Mouse (Mus musculus) kidney, adult 2 months (tissue): Measurements from ENCODE around the gene Rbbp4. TPM values are rescaled to one million over a fixed set of nuclear protein-coding genes. Genes with fewer than 3 reads are reported as not detected.

ENCODE experiments used
- DNase-seq: peaks from one replicate; pipeline ENCODE4 v3.0.0; 2021
- H3K27ac ChIP-seq: fragments of 200-500 bp; 2 replicates; pipeline ENCODE4 v1.5.1; 2012; ENCODE audit warnings: low read depth, low read length, control low read depth, inconsistent platforms; ENCODE audit not compliant: insufficient read depth
- H3K27me3 ChIP-seq: fragments of 200-500 bp; replicated peaks from 2 replicates; pipeline ENCODE4 v1.6.1; 2012; ENCODE audit warnings: mild to moderate bottlenecking, moderate library complexity, low read length, inconsistent platforms; ENCODE audit not compliant: control insufficient read depth, insufficient read depth
- H3K36me3 ChIP-seq: fragments of 200-500 bp; 2 replicates; pipeline ENCODE4 v1.6.1; 2012; ENCODE audit warnings: mild to moderate bottlenecking, moderate library complexity, low read length, inconsistent platforms; ENCODE audit not compliant: control insufficient read depth, insufficient read depth
- H3K4me1 ChIP-seq: fragments of 200-500 bp; 2 replicates; pipeline ENCODE4 v1.6.1; 2011; ENCODE audit warnings: low read length; ENCODE audit not compliant: control insufficient read depth, insufficient read depth
- H3K4me3 ChIP-seq: fragments of 200-500 bp; 2 replicates; pipeline ENCODE4 v1.5.1; 2011; ENCODE audit warnings: mild to moderate bottlenecking, low read depth, low read length, control low read depth; ENCODE audit not compliant: insufficient read depth
- CTCF ChIP-seq: fragments of 200-500 bp; conservative IDR thresholded peaks from 2 replicates; pipeline ENCODE4 v1.5.1; 2011; ENCODE audit warnings: low read depth, mild to moderate bottlenecking, control low read depth, low read length, moderate library complexity, mixed read lengths; ENCODE audit not compliant: insufficient read depth, insufficient read length
- POLR2A ChIP-seq: fragments of 200-500 bp; IDR thresholded peaks from one replicate; pipeline ENCODE4 v1.6.1; 2011; ENCODE audit warnings: low read depth, low read length, control low read depth
- WGBS: fragments of 180-500 bp; shearing (Covaris S2); methylation state at CpG from one replicate; pipeline ENCODE4 v1.1.7; 2018; 5-methylcytosine and 5-hydroxymethylcytosine counted together
- polyA plus RNA-seq: library from polyadenylated mRNA; depleted of rRNA; stranded (reverse); fragments of >200 nt; gene quantifications from 2 replicates; pipeline ENCODE4 v1.2.3, GENCODE M21; 2012; rRNA removed

Rbbp4 gene
- 30.8 and 36.7 TPM in 2 replicates for polyA plus RNA-seq

DNA sequence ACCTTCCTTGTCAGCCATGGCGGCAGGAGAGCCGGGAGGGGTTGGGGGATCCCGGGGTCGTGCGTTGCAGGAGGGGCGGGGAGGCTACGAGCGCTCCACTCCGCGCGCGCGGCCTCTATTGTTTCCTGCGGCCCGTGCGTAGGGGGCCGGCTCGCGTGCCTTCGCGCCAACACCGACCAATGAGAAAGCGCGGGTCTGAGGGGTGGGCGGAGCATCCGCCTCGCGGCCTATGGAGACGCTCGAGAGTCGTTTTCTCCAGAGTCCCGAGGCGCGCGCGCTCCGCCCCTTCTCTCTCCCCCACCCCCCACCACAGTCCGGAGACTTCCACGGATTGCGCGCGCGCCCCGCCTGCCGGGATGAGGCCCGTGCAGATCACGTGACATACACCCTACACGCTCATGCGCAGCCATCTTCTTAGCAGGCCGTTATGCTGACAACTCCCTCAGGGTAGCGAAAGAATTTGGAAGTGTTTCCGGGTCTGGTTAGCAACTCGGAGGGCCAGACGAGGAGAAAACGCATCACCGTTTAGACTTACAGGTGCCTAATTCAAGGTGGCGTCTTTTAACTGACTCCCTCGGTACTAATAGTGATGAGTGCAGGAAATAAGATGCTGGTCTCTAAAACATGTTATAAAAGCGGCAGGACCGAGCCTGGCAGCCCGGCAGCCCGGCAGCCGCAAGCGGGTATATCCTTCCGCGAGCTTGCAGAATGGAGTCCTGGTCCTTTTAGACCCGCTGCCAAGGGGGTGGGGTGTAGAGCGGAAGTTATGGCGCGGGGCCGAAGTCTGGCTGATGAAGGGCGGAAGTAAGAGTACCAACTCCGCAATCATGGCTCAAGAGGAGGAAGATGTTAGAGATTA lies at the start of gene Rbbp4, which contains the start of gene Zbtb8os:
Gene Rbbp4, minus strand, starts transcription at position 155 of the 859 bp plus-strand sequence.
Gene Zbtb8os, plus strand, starts transcription at position 480 of the 859 bp plus-strand sequence.
- H3K27me3 ChIP-seq, result no peaks in the 10 kb centered on the region
- DNase-seq, result peak; percentile 99
- peak within 1 kb of the TSS; percentile 99 for H3K27ac ChIP-seq
- H3K4me1 ChIP-seq, result peaks cover 13% of the 10 kb centered on the region; the same call in 1 of the 2 replicates
- TF ChIP-seq CTCF (no peak), POLR2A (peak; percentile 50)
- H3K36me3 ChIP-seq, result no peaks in the 10 kb centered on the region; the same call in 1 of the 2 replicates
- H3K4me3 ChIP-seq, result peak within 1 kb of the TSS; percentile 93
- under 1% methylated on average over 73 of the region's 73 CpGs for WGBS

DNA sequence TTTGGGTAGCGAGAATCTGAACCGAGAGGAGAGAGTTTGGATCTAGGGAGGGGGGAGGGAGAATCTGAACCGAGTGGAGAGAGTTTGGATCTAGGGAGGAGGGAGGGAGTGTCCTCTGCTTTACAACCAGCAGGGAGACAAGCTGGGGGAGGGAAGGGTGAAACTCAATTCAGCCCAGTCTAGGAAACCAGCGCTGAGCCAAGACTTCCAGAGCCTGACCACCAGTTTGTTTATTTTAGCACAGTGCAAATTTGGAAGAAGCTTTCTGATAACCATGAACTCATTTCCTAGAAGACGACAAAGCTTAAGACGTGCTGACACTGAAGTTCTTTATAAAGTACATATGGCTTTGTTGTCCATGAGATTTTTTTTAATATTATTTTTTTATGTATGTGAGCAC lies 49.3 kb upstream of the Rbbp4 start:
- WGBS, result 40% methylated on average over 6 of the region's 6 CpGs
- H3K27me3 ChIP-seq, result no peaks in the 10 kb centered on the region
- H3K4me3 ChIP-seq, result no peak overlapping the region
- peak; percentile 66 for DNase-seq
- TF ChIP-seq POLR2A, result no peak
- no peak for TF ChIP-seq CTCF
- H3K27ac ChIP-seq, result no peak overlapping the region
- no peaks in the 10 kb centered on the region for H3K36me3 ChIP-seq
- no peaks in the 10 kb centered on the region for H3K4me1 ChIP-seq

DNA sequence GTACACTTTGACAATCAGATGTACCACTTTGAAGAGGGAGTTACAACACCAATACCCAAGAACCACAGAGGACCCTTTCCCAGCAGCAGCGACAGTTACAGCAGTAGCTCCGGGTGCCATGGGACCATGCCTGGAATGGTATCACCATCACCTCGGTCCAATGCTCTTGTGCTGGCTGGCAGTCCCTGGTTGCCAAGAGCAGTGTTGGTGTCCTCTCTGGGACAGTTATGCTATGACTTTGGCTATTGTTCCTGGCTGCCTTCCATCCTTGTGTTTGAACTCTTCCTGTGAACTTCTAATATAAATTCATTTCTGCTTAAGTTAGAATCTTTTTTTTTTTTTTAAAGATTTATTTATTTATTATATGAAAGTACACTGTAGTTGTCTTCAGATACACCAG lies 48.4 kb upstream of the Rbbp4 start:
- WGBS, result 78% methylated on average over 3 of the region's 3 CpGs
- no peak overlapping the region for H3K27ac ChIP-seq

GRCm38 (mm10) chr4:129382488-129382887 lies 47.3 kb upstream of the Rbbp4 start:
- no peaks in the 10 kb centered on the region for H3K27me3 ChIP-seq
- TF ChIP-seq POLR2A (no peak), CTCF (no peak)
- peak overlapping the region; percentile 56 for H3K27ac ChIP-seq
- no peaks in the 10 kb centered on the region for H3K36me3 ChIP-seq
- H3K4me3 ChIP-seq, result peak overlapping the region; percentile 21
- peak; percentile 55 for DNase-seq
- 82% methylated on average over 2 of the region's 2 CpGs for WGBS
- H3K4me1 ChIP-seq, result no peaks in the 10 kb centered on the region

More for the DNA sequence above, 48.4 kb upstream of the Rbbp4 start:
- H3K27me3 ChIP-seq, result no peaks in the 10 kb centered on the region
- H3K36me3 ChIP-seq, result no peaks in the 10 kb centered on the region
- H3K4me3 ChIP-seq, result peak overlapping the region; percentile 1; the same call in 1 of the 2 replicates
- no peaks in the 10 kb centered on the region for H3K4me1 ChIP-seq
- DNase-seq, result peak; percentile 35
- TF ChIP-seq POLR2A, result no peak
- TF ChIP-seq CTCF, result no peak

GRCm38 (mm10) chr4:129382029-129382428 lies 46.9 kb upstream of the Rbbp4 start:
- no peak overlapping the region for H3K4me3 ChIP-seq
- WGBS, result 84% methylated on average over 9 of the region's 9 CpGs
- no peaks in the 10 kb centered on the region for H3K27me3 ChIP-seq
- TF ChIP-seq CTCF (no peak), POLR2A (no peak)
- no peaks in the 10 kb centered on the region for H3K4me1 ChIP-seq
- peak overlapping the region; percentile 56; the same call in 1 of the 2 replicates for H3K27ac ChIP-seq
- no peak for DNase-seq
- H3K36me3 ChIP-seq, result no peaks in the 10 kb centered on the region

DNA sequence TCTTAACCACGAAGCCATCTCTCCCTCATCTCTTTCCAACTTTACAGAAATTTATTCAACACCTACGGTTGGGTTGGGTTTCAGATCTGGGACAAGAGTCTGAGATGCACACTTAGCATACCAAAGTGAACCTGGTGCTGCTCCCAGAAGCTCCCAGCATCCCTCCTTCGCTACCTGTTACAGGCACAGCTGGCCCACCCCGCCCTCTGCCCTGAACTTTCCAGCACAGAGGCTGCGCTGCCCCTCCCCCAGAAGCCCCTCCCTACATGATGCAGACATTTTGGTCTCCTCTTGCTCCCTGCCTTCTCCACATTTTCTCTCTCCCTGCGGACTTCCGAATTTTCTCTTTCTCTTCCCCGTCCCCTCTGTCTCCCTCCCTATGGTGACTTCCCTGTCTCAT lies 46.0 kb upstream of the Rbbp4 start:
- TF ChIP-seq POLR2A, result no peak
- no peak for TF ChIP-seq CTCF
- Histone ChIP-seq H3K4me3 (no peak overlapping the region), H3K27ac (no peak overlapping the region), H3K4me1 (no peaks in the 10 kb centered on the region), H3K27me3 (no peaks in the 10 kb centered on the region), H3K36me3 (no peaks in the 10 kb centered on the region)
- no peak for DNase-seq
- 81% methylated on average over 8 of the region's 8 CpGs for WGBS

DNA sequence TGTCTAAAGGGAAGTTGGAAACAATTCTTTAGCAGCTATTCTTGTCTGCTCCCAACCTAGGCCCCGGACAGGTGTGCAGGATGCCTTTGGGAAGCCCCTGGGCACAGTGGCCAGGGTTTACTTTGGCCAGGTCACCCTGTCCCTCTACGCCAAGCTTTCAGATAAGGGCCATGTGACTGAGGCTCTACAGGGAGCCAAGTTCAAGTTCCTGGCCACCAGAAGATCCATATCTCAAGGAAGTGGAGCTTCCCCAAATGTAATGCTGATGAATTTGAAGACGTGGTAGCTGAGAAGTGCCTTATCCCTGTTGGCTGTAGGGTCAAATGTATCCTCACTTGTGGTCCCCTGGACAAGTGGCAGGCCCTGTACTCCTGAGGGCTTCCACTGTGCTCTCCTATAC lies 44.6 kb upstream of the Rbbp4 start:
- Histone ChIP-seq H3K4me1 (no peaks in the 10 kb centered on the region), H3K36me3 (no peaks in the 10 kb centered on the region), H3K27me3 (no peaks in the 10 kb centered on the region), H3K27ac (no peak overlapping the region), H3K4me3 (no peak overlapping the region)
- 82% methylated on average over 3 of the region's 3 CpGs for WGBS
- DNase-seq, result no peak
- no peak for TF ChIP-seq POLR2A
- no peak for TF ChIP-seq CTCF
